Mouse (Mus musculus): Measurements from ENCODE around the gene Kcns3. TPM values are rescaled to one million over a fixed set of nuclear protein-coding genes. Genes with fewer than 3 reads are reported as not detected.
"Not testable (repeated sequence)": the region's sequence is repeated elsewhere in the genome, so short reads cannot be mapped to it uniquely, and the experiment has no call there.

The Kcns3 gene
- polyA plus RNA-seq, 1 experiment = 0.12 TPM

GRCm38 (mm10) chr12:11086866-11087265 is 64.0 kb downstream of the Kcns3 start:
- no peak overlapping the region for H3K27ac ChIP-seq (ENCODE audit: control insufficient read depth, insufficient read depth, low read depth, low read length)
- no peak overlapping the region for H3K4me3 ChIP-seq (ENCODE audit: control insufficient read depth, low read depth, low read length)
- H3K4me1 ChIP-seq (ENCODE audit: control insufficient read depth, insufficient read depth, low read length) = no peaks in the 10 kb centered on the region
- H3K27me3 ChIP-seq (ENCODE audit: control insufficient read depth, insufficient read depth, low read length) = no peaks in the 10 kb centered on the region
- H3K36me3 ChIP-seq (ENCODE audit: control insufficient read depth, insufficient read depth, low read length) = no peaks in the 10 kb centered on the region
- TF ChIP-seq CTCF (IDR thresholded peaks at IDR 0.05; ENCODE audit: control insufficient read depth, insufficient read depth, insufficient replicate concordance, low read depth, low read length) (no peak), POLR2A (IDR thresholded peaks at IDR 0.05; ENCODE audit: control insufficient read depth, low read depth, low read length) (no peak)

- H3K27me3 ChIP-seq (ENCODE audit: control insufficient read depth, insufficient read depth, low read length) = no peaks in the 10 kb centered on the region
Measured at GRCm38 (mm10) chr12:11071079-11071478, 79.8 kb downstream of the Kcns3 start.

GRCm38 (mm10) chr12:11066865-11067264 is 84.0 kb downstream of the Kcns3 start:
- no peaks in the 10 kb centered on the region for H3K27me3 ChIP-seq (ENCODE audit: control insufficient read depth, insufficient read depth, low read length)
- no peak overlapping the region for H3K27ac ChIP-seq (ENCODE audit: control insufficient read depth, insufficient read depth, low read depth, low read length)
- TF ChIP-seq CTCF (IDR thresholded peaks at IDR 0.05; ENCODE audit: control insufficient read depth, insufficient read depth, insufficient replicate concordance, low read depth, low read length) (no peak), POLR2A (IDR thresholded peaks at IDR 0.05; ENCODE audit: control insufficient read depth, low read depth, low read length) (no peak)
- H3K36me3 ChIP-seq (ENCODE audit: control insufficient read depth, insufficient read depth, low read length) = no peaks in the 10 kb centered on the region
- no peaks in the 10 kb centered on the region for H3K4me1 ChIP-seq (ENCODE audit: control insufficient read depth, insufficient read depth, low read length)
- no peak overlapping the region for H3K4me3 ChIP-seq (ENCODE audit: control insufficient read depth, low read depth, low read length)

More at GRCm38 (mm10) chr12:11071079-11071478, 79.8 kb downstream of the Kcns3 start:
- Histone ChIP-seq H3K4me1 (ENCODE audit: control insufficient read depth, insufficient read depth, low read length) (no peaks in the 10 kb centered on the region), H3K27ac (ENCODE audit: control insufficient read depth, insufficient read depth, low read depth, low read length) (no peak overlapping the region), H3K4me3 (ENCODE audit: control insufficient read depth, low read depth, low read length) (no peak overlapping the region), H3K36me3 (ENCODE audit: control insufficient read depth, insufficient read depth, low read length) (no peaks in the 10 kb centered on the region)
- no peak for TF ChIP-seq POLR2A (IDR thresholded peaks at IDR 0.05; ENCODE audit: control insufficient read depth, low read depth, low read length)
- TF ChIP-seq CTCF (IDR thresholded peaks at IDR 0.05; ENCODE audit: control insufficient read depth, insufficient read depth, insufficient replicate concordance, low read depth, low read length) = no peak

- not testable (repeated sequence) for H3K36me3 ChIP-seq (ENCODE audit: control insufficient read depth, insufficient read depth, low read length); H3K27me3 ChIP-seq (ENCODE audit: control insufficient read depth, insufficient read depth, low read length); H3K4me1 ChIP-seq (ENCODE audit: control insufficient read depth, insufficient read depth, low read length); H3K27ac ChIP-seq (ENCODE audit: control insufficient read depth, insufficient read depth, low read depth, low read length); H3K4me3 ChIP-seq (ENCODE audit: control insufficient read depth, low read depth, low read length)
Measured at GRCm38 (mm10) chr12:11052676-11053075, 98.2 kb downstream of the Kcns3 start.

GRCm38 (mm10) chr12:11041821-11042220 is 109.0 kb downstream of the Kcns3 start:
- no peaks in the 10 kb centered on the region for H3K36me3 ChIP-seq (ENCODE audit: control insufficient read depth, insufficient read depth, low read length)

More at GRCm38 (mm10) chr12:11041821-11042220, 109.0 kb downstream of the Kcns3 start:
- H3K27ac ChIP-seq (ENCODE audit: control insufficient read depth, insufficient read depth, low read depth, low read length) = no peak overlapping the region
- H3K4me1 ChIP-seq (ENCODE audit: control insufficient read depth, insufficient read depth, low read length) = no peaks in the 10 kb centered on the region
- no peak overlapping the region for H3K4me3 ChIP-seq (ENCODE audit: control insufficient read depth, low read depth, low read length)
- no peaks in the 10 kb centered on the region for H3K27me3 ChIP-seq (ENCODE audit: control insufficient read depth, insufficient read depth, low read length)
- TF ChIP-seq CTCF (IDR thresholded peaks at IDR 0.05; ENCODE audit: control insufficient read depth, insufficient read depth, insufficient replicate concordance, low read depth, low read length) (no peak), POLR2A (IDR thresholded peaks at IDR 0.05; ENCODE audit: control insufficient read depth, low read depth, low read length) (no peak)

Other genes starting within 250 kb of the Kcns3 start
- not detected in 2 replicates for gene Msgn1, start 57.9 kb upstream of the Kcns3 start, polyA plus RNA-seq (2012; rRNA removed)
- 0.97 and 1.0 TPM in 2 replicates for gene Gen1, start 114.7 kb upstream of the Kcns3 start, polyA plus RNA-seq (2012; rRNA removed)
- 38.1 and 41.3 TPM in 2 replicates for gene Smc6, start 114.8 kb upstream of the Kcns3 start, polyA plus RNA-seq (2012; rRNA removed)

Measured in testis, adult 2 months (tissue).